Mouse (Mus musculus) testis, postnatal 14 days (tissue): Measurements from ENCODE around the gene Slc25a13.
A peak's percentile ranks its signal among the peaks of the same experiment; 100 is the strongest.

Experiments
- DNase-seq: peaks from one replicate; pipeline ENCODE4 v3.0.0; 2021; ENCODE audit warnings: low spot score

Slc25a13 gene

GRCm38 (mm10) chr6:6027664-6028063 is 189.3 kb downstream of the Slc25a13 start:
- no peak for DNase-seq

GRCm38 (mm10) chr6:6023976-6024375 is 193.0 kb downstream of the Slc25a13 start:
- DNase-seq: no peak

GRCm38 (mm10) chr6:6016931-6017330 is 200.0 kb downstream of the Slc25a13 start:
- no peak for DNase-seq

GRCm38 (mm10) chr6:6015616-6016015 is 201.4 kb downstream of the Slc25a13 start:
- no peak for DNase-seq

GRCm38 (mm10) chr6:6011364-6011763 is 205.6 kb downstream of the Slc25a13 start:
- no peak for DNase-seq

GRCm38 (mm10) chr6:6005762-6006431 is 211.1 kb downstream of the Slc25a13 start:
- DNase-seq: peak; percentile 51

- no peak for DNase-seq
These were observed 212.1 kb downstream of the Slc25a13 start for GRCm38 (mm10) chr6:6004756-6005485.

GRCm38 (mm10) chr6:6002061-6002460 is 214.9 kb downstream of the Slc25a13 start:
- no peak for DNase-seq

GRCm38 (mm10) chr6:5997535-5997934 is 219.4 kb downstream of the Slc25a13 start:
- DNase-seq: no peak

GRCm38 (mm10) chr6:5993056-5993455 is 223.9 kb downstream of the Slc25a13 start:
- DNase-seq: no peak

- DNase-seq: peak; percentile 70
These were observed 224.9 kb downstream of the Slc25a13 start for GRCm38 (mm10) chr6:5991817-5992755.

- DNase-seq: no peak
These were observed 225.7 kb downstream of the Slc25a13 start for GRCm38 (mm10) chr6:5991243-5991642.
